Mouse (Mus musculus) midbrain, embryonic 13.5 days (tissue): ENCODE results near the gene Gm7694. TPM values are rescaled to one million over a fixed set of nuclear protein-coding genes. Genes with fewer than 3 reads are reported as not detected.

Experiments
- ATAC-seq: fragments of 200-750 bp; cut with Nextera tagmentation; 2 replicates; pipeline ENCODE4 v1.8.0; 2017; ENCODE audit warnings: mild to moderate bottlenecking, moderate TSS enrichment, moderate library complexity
- H3K27ac ChIP-seq: fragments of 300-500 bp; sonication (generic); 2 replicates; pipeline ENCODE4 v1.5.1; 2015; ENCODE audit warnings: inconsistent platforms, mild to moderate bottlenecking, moderate library complexity
- H3K27me3 ChIP-seq: fragments of 300-500 bp; sonication (generic); 2 replicates; pipeline ENCODE4 v1.6.1; 2015; ENCODE audit warnings: mild to moderate bottlenecking, inconsistent platforms
- H3K36me3 ChIP-seq: fragments of 300-500 bp; sonication (generic); 2 replicates; pipeline ENCODE4 v1.6.1; 2015; ENCODE audit warnings: mild to moderate bottlenecking, inconsistent platforms
- H3K4me1 ChIP-seq: fragments of 300-500 bp; sonication (generic); replicated peaks from 2 replicates; pipeline ENCODE4 v1.6.1; 2015; ENCODE audit warnings: inconsistent platforms
- H3K4me2 ChIP-seq: fragments of 300-500 bp; sonication (generic); replicated peaks from 2 replicates; pipeline ENCODE4 v1.6.1; 2015; ENCODE audit warnings: moderate library complexity, mild to moderate bottlenecking, inconsistent platforms
- H3K4me3 ChIP-seq: fragments of 300-500 bp; sonication (generic); replicated peaks from 2 replicates; pipeline ENCODE4 v1.5.1; 2015; ENCODE audit warnings: mild to moderate bottlenecking, inconsistent platforms
- H3K9ac ChIP-seq: fragments of 300-500 bp; sonication (generic); replicated peaks from 2 replicates; pipeline ENCODE4 v1.6.1; 2015; ENCODE audit warnings: mild to moderate bottlenecking, inconsistent platforms
- H3K9me3 ChIP-seq: fragments of 300-500 bp; sonication (generic); 2 replicates; pipeline ENCODE4 v1.6.1; 2016; ENCODE audit warnings: mild to moderate bottlenecking, inconsistent platforms
- WGBS: fragments of 180-500 bp; shearing (Covaris S2); methylation state at CpG from one replicate; pipeline ENCODE4 v1.1.7; 2015; 5-methylcytosine and 5-hydroxymethylcytosine counted together
- polyA plus RNA-seq: library from polyadenylated mRNA; unstranded; fragments of >200 nt; fragmentation: Nextera tagmentation; extraction: Ambion mirVana; gene quantifications from 2 replicates; pipeline ENCODE4 v1.2.1, GENCODE M21; 2015

Gm7694 gene
- polyA plus RNA-seq, 1 experiment from 2014 or later: 2.5 TPM

- Histone ChIP-seq H3K4me3 (no peak overlapping the region), H3K4me2 (no peak overlapping the region), H3K4me1 (no peaks in the 10 kb centered on the region), H3K27ac (no peak overlapping the region), H3K9ac (no peak overlapping the region), H3K9me3 (no peaks in the 10 kb centered on the region), H3K36me3 (no peaks in the 10 kb centered on the region), H3K27me3 (no peaks in the 10 kb centered on the region)
- ATAC-seq: no peak
Measured at GRCm38 (mm10) chr1:170273252-170273651, 32.9 kb downstream of the Gm7694 start.

- peaks cover 5% of the 10 kb centered on the region; the same call in 1 of the 2 replicates for H3K9me3 ChIP-seq
- no peak overlapping the region for H3K4me2 ChIP-seq
- no peaks in the 10 kb centered on the region for H3K36me3 ChIP-seq
- H3K9ac ChIP-seq: no peak overlapping the region
- H3K27me3 ChIP-seq: no peaks in the 10 kb centered on the region
- H3K4me3 ChIP-seq: no peak overlapping the region
- no peak overlapping the region for H3K27ac ChIP-seq
- ATAC-seq: no peak
- H3K4me1 ChIP-seq: no peaks in the 10 kb centered on the region
- 93% methylated on average over 4 of the region's 4 CpGs for WGBS
Measured at GRCm38 (mm10) chr1:170270696-170271095, 35.4 kb downstream of the Gm7694 start.

- Histone ChIP-seq H3K27ac (no peak overlapping the region), H3K9me3 (peaks cover 5% of the 10 kb centered on the region; the same call in 1 of the 2 replicates), H3K4me3 (no peak overlapping the region), H3K4me2 (no peak overlapping the region), H3K9ac (no peak overlapping the region), H3K36me3 (no peaks in the 10 kb centered on the region), H3K4me1 (no peaks in the 10 kb centered on the region), H3K27me3 (no peaks in the 10 kb centered on the region)
- ATAC-seq: no peak
- WGBS: 85% methylated on average over 6 of the region's 6 CpGs
Measured at GRCm38 (mm10) chr1:170270281-170270680, 35.9 kb downstream of the Gm7694 start.

GRCm38 (mm10) chr1:170255560-170255910, 50.6 kb downstream of the Gm7694 start:
- H3K36me3 ChIP-seq: no peaks in the 10 kb centered on the region
- peak; percentile 100 for ATAC-seq
- peak overlapping the region; percentile 76 for H3K9ac ChIP-seq
- H3K9me3 ChIP-seq: no peaks in the 10 kb centered on the region
- H3K4me3 ChIP-seq: peak overlapping the region; percentile 58
- 1% methylated on average over 32 of the region's 32 CpGs for WGBS
- H3K4me2 ChIP-seq: peak overlapping the region; percentile 75
- peaks cover 13% of the 10 kb centered on the region for H3K27me3 ChIP-seq
- H3K4me1 ChIP-seq: peaks cover 7% of the 10 kb centered on the region
- 0 out of 2 replicates have a peak overlapping the region, but pooled peaks have one; percentile 51 for H3K27ac ChIP-seq

- Histone ChIP-seq H3K9me3 (no peaks in the 10 kb centered on the region), H3K4me3 (peak overlapping the region; percentile 58), H3K4me2 (peak overlapping the region; percentile 75), H3K4me1 (peaks cover 7% of the 10 kb centered on the region), H3K27me3 (peaks cover 15% of the 10 kb centered on the region), H3K9ac (peak overlapping the region; percentile 76), H3K36me3 (no peaks in the 10 kb centered on the region), H3K27ac (0 out of 2 replicates have a peak overlapping the region, but pooled peaks have one; percentile 51)
- ATAC-seq: peak; percentile 96
- WGBS: 20% methylated on average over 30 of the region's 30 CpGs
Measured at GRCm38 (mm10) chr1:170254893-170255559, 51.1 kb downstream of the Gm7694 start.

Other genes starting within 250 kb of the Gm7694 start
- gene Ddr2, start 195.6 kb downstream of the Gm7694 start, polyA plus RNA-seq: 7.4 and 8.4 TPM in 2 replicates
- 57.9 and 59.3 TPM in 2 replicates for gene Uap1, start 131.4 kb downstream of the Gm7694 start, polyA plus RNA-seq
- 7.6 and 8.3 TPM in 2 replicates for gene Uhmk1, start 90.9 kb downstream of the Gm7694 start, polyA plus RNA-seq
- not detected in 2 replicates for gene Sh2d1b2, start 73.6 kb downstream of the Gm7694 start, polyA plus RNA-seq
- gene Sh2d1b1, start 29.0 kb downstream of the Gm7694 start, polyA plus RNA-seq: not detected in 2 replicates
- 1.1 and 1.4 TPM in 2 replicates for gene Spata46, start 2.5 kb upstream of the Gm7694 start, polyA plus RNA-seq